Mouse (Mus musculus) frontal cortex, adult (tissue): ENCODE results near the gene Thg1l.

Source experiments
- ATAC-seq: cut with Nextera tagmentation; 2 replicates; pipeline ENCODE4 v1.9.2; 2017; ENCODE audit warnings: mild to moderate bottlenecking, moderate library complexity, mixed read lengths; ENCODE audit not compliant: low TSS enrichment

Gene Thg1l

DNA sequence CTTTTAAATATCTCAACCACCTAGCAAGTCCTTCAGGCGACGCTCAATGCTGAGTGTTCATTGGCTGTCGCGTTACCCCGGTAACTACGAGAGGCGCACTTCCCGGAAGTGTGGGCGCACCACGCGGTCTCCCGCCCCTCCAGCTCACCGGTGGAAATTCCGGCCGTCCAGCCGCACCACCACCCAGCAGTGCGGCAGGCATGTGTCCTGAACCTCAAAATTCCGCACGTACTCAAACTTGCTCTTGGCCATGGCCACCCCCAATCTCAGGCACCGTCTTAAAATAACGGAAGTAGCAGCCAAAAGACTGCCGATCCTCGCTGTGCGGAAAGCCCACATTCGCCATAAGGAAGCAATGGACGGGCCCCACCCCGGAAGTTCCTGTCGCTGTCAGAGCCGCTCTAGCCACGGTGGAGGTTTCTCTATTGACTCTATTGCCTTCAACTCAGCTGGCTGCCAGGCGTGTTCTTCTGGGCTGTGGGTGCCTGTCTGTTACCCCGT lies at the start of gene Thg1l:
Gene Thg1l (minus strand): TSS at position 368 of the 501 bp plus-strand sequence.
- ATAC-seq: peak; percentile 99

DNA sequence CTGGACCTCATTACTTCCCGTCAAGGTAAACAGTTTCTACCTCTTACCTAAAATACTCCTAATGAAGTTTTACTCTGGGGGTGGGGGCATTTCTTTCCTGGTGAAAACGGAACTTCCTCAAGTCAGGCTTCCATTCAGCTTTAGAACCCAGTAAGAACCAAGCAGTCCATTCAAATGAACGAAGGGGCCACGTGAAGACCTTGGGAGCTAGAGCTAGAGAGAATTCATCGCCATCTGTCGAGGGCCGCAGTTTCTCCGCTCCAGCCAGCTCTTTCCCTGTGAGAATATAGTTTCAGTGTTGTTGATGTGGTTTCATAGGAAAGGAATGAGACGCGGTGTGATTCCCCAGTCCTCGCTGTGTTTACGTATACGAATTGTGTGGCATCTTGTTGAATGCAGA lies 36.8 kb upstream of the Thg1l start:
- peak; percentile 52; the same call in 1 of the 2 replicates for ATAC-seq

DNA sequence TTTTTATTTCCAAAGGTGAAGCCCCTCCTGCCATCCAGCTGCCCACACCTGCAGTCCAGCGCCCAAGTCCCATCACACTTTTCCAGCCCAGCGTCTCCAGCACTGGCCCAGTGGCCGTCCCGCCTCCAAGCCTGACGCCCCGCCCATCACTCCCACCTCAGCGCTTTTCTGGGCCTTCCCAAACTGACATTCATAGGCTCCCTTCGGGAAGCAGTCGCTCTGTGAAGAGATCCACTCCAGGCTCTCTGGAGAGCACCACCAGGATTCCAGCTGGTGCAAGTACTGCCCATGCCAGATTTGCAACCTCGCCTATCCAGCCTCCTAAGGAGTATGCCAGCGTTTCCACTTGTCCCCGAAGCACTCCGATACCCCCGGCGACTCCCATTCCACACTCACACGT lies 36.3 kb upstream of the Thg1l start:
- peak; percentile 91 for ATAC-seq

DNA sequence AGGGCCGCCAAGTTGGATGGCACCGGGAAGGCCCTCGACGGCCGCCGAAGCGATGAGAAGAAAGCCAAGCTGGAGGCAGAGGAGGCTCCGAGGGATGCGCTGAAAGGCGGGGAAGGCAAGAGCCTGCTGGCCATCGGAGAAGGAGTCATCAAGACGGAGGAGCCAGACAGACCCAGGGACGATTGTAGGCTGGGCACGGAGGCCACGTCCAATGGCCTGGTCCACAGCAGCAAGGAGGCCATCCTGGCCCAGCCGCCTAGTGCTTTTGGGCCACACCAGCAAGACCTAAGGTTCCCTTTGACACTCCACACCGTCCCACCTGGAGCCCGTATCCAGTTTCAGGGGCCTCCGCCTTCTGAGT lies 25.6 kb upstream of the Thg1l start:
- ATAC-seq: no peak

DNA sequence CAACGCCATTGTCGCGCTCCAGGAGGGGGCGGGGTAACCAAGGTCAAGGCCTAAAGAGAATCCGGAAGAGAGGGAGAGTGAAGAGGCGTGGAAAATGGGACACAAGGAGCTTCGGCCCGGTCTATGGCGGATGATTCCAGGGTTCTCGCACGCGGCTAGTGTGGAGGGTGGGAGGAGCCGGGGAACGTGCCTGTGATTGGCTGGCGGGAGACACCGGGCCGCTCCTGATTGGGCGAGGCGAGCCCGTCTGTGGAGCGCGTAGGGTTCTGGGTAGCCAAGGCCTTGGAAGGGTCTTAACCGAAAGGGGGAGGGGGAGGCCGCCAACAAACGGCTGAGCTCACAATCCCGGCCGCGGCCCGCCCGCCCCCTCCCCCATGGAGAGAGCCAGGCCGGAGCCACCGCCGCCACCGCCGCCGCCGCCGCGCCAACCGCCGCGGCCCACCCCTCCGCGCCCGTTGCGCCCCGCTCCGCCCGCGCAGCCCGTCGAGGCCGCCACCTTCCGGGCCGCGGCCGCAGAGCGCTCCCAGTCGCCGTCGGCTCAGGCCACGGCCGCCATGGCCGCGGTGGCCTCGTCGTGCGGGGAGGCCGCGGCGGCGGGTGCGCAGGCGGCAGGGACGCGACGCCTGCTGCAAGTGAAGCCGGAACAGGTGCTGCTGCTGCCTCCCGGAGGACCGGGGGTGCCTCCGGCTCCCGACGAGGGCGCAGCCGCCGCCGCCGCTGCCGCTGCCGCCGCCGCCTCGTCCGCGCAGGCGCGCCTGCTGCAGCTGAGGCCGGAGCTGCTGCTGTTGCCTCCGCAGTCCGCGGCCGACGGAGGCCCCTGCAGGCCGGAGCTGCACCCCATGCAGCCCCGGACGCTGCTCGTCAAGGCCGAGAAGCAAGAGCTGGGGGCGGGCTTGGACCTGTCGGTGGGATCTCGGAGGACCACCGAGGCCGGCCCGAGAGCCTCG lies 24.9 kb upstream of the Thg1l start, which contains the start of gene Sox30:
Gene Sox30 (plus strand): TSS at position 365 of the 947 bp plus-strand sequence.
- ATAC-seq: peak; percentile 67

DNA sequence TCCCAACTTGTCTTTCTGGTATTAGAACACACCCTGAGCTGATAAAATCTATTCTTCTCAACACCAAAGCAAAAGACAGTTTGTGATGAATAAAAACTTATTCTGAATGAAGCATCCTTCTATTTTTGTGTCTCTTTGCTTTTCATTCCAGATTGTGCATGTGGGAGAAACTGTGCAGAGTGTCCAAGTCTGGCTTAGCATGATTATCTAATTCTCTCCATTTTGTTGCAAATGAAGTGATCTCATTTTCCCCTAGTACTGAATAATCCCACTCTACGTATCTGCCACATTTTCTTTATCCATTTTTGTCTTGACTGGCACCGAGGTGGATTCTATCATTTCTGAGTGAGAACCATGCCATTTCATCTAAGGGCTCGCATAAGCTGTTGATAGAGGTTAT lies 20.8 kb upstream of the Thg1l start:
- peak; percentile 88 for ATAC-seq

DNA sequence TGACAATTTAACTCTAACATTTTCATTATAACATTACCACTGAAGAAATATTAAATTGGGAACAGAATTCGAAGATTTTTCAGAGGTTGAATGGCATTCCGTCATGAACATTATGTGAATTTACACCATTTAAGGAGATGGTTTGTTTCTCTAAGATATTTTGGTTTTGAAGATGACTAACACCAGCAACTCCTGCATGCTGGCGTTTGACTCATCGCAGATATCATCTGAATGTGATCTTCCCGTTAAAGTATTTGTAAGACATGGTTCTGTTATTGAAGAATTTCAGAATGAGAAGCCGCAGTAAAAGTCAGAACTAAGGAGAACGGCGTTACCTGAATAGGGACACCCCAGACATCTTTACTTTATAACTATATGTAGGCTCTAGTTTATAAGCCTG lies 19.2 kb upstream of the Thg1l start:
- ATAC-seq: peak; percentile 79

DNA sequence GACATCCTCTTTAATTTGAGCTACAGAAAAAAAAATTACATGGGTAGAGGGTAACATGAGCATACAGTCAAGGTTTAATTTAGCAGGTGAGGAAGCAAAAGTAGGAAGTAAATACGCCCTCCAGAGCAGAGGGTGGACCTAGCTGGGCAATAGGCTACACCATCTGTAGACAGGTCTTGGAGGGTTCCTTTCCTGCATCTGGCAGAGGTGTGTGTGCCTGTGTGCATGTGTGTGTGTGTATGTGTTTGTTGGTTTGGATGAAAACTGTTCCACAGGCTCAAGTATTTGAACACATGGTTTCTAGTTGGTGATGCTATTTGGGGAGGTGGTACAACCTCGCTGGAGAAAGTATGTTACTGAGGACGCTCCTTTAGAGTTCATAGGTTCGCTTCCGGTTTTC lies 18.3 kb upstream of the Thg1l start:
- ATAC-seq: no peak

DNA sequence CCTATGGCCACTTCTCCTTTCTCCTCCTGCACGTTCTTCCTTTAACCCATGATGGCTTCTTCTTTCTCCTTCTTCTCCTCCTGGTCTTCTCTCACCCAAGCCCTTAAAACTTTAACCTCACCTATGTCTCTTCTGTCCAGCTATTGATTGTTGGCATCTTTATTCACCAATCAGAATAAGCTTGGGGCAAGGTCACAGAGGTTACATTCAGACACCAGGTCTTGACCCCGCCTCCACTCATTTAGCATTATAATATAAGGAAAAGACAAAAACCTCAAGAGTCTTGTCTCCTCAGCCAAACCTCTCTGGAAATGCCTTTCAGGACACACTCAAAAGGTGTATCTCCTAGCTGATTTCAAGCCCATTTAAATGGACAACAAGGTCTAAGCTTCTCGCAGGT lies 13.2 kb upstream of the Thg1l start:
- no peak for ATAC-seq

DNA sequence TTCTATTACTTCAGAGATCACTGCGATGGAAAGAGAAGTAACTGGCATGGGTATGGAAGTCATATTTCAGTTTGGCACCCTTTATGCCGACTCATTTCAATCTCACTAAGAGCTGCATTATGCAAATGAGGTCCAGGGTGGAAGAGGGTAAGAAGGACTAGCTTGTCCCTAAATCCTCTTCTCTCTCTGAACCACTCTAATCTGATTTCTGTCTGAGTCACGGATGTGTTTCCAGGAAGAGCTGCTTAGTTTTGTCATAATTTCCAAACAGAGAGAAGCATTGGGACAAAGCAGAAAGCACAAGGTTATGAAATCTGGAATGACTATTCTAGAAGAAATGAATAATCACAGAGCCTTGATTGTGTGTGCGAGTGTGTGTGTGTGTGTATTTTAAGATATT lies 11.6 kb upstream of the Thg1l start:
- peak; percentile 74 for ATAC-seq

DNA sequence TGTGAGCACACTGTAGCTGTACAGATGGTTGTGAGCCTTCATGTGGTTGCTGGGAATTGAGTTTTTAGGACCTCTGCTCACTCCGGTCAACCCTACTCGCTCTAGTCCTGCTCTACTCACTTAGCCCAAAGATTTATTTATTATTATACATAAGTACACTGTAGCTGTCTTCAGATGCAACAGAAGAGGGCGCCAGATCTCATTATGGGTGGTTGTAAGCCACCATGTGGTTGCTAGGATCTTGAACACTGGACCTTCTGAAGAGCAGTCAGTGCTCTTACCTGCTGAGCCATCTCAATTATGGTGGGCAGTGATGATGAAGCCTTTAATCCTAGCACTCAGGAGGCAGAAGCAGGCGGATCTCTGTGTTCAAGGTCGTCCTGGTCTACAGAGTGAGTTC lies 4.7 kb upstream of the Thg1l start:
- no peak for ATAC-seq

DNA sequence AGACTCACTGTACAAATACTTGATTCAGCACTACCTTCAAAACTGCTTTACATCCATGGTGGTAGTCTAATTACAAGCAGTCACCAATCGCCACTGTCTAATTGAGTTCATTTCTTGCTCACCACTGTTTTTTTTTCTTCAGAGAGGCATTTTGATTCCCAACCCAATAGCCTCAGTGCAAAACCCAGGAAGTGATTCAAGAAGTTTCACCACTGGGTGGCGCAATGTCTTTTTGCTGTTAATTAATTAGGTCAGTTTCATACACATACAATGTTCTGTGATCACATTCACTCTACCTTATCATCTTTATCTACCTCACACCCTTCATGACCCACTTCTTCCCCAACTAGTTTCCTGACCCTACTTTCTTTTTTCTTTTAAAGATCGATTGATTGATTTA lies 4.3 kb upstream of the Thg1l start:
- no peak for ATAC-seq

DNA sequence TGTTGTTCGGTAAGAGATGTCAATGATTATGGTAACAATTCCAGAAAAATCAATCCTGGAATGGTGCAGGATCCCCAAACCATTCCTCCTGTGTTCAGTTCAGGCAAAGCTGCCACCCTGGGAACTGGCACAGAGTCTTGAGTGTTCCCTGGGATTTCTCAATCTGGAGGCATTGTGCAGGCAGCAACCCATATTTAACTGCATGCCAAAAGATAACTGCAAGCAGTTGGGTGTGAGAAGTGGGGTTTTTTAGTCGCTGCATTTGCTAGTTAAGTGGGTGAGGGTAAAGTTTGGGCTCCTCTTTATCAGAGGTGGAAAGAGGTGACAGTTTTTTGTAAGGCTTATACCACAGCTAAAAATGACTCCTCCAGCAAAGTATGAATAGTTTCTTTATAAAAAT lies 7.8 kb downstream of the Thg1l start:
- ATAC-seq: peak; percentile 62

DNA sequence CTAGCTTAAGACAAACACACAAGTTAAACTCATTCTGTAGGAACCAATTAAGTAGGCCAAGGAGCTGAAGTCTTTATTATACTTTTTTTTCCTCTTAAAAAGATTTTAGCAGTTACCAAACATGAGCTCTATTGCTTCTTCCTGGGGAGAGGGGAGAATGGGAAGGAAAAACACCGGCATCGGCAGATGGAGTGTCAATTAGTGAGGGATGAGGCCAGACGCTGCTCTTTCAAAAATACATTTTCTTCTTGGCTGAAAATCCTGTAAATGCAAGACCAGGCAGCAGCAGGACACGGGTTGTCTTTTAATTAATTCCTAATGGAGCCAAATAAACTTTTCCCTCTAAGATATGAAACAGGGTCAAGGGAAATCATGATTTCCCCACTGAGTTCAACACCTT lies 8.5 kb downstream of the Thg1l start:
- no peak for ATAC-seq

DNA sequence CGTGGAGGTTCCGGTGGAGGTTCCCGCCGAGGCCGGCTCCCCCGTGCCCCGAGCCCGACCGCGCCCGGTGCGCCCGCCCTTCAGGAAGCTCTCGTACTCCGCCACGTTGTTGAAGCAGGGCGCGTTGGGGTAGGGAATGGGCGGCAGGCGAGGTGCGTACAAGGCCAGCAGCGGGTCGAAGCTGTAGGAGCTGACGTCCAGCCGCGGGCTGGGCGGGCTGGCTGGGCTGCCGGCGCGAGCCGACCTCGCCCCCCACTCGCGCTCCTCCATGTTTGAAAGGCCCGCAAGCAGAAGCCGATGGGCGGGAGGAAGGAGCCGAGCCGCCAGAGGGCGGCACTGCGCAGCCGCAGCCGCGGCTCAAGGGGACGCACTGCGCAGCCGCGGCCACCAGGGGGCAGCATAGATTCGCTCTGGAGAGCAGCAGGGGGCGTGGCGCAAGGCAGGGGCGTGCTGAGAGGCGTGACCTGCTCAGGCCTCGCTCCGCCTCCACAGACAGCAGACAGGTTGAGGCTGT lies 10.6 kb downstream of the Thg1l start, which contains the start of gene Lsm11:
Gene Lsm11 (minus strand): TSS at position 293 of the 514 bp plus-strand sequence.
- peak; percentile 64 for ATAC-seq

DNA sequence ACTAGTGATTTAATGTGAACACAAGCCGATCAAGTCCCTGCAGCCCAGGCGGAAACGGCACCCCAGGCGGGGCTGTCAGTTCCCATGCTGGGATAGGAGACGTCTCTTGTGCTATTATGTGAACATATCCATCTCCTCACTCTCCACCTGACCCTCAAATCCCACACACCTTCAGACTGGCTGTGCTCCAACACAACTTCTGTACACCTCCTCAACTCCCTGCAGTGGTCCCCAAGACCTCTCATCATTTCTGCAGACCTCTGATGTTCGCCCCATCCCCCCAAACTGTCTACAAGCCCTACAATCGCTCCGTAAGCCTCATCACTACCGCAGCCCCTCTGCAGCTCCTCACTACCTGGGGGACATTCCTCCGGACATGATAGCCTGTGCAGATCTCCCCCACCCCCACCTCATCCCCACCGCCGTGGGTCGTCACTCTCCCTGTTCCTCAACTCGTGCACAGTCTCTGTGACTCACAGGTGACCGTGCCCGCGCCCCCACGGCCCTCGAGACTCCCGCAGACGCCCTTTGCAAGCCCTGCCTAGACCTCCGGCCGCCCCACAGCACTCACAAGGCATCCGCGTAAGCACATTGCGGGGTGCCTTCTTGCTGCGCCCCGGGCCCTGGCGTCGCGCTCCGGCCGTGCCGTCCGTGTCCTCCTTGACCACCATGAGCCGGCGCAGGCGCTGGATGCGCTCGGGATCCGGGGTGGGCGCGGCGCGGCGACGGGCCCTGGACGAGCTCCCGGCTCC lies 11.2 kb downstream of the Thg1l start:
- ATAC-seq: peak; percentile 2

DNA sequence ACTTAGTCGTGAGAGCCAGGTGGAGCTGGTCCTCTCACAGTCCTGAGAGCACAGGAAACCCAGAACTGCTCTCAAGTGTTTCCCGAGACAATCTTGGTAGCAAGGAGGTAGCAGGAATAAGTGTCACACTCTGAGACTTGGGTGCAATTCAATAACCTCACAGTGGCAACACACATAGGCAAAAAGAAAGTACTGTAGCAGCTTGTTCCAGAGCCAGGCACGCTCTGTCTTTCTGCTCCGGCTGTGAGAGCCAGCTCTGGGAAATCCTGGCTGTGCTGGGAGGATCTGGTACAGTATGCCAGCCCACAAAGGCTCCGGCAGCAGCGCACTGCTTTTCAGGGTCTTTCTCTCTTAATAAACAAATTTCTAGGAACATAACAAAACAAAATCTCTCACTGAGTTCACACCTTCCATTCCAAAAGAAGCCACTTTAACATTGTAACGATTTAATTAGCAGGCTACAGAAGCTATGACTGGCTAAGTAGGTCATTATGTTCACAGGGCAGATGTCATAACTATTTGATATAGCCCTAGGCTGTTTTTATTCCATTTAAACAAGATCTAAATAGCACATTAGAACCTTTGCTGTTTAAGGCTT lies 12.1 kb downstream of the Thg1l start:
- peak; percentile 71 for ATAC-seq

DNA sequence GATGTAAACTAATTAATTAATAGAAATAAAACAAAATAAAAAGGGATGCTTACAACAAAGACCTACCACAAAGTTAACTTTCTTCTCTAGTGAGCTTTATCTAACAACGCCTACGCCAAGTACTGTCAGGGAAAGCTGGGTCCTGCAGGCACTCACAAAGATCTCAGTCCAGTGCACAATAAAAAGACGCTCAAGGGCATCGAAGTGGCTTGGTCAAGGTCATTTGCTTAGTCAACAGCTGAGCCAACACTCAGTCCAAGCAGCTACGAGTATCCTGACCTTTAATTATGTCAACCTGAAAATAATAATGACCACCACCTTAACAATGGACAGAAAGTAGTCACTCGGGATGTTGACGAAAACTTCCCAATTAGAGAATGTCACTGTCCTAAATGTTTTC lies 13.0 kb downstream of the Thg1l start:
- no peak for ATAC-seq

DNA sequence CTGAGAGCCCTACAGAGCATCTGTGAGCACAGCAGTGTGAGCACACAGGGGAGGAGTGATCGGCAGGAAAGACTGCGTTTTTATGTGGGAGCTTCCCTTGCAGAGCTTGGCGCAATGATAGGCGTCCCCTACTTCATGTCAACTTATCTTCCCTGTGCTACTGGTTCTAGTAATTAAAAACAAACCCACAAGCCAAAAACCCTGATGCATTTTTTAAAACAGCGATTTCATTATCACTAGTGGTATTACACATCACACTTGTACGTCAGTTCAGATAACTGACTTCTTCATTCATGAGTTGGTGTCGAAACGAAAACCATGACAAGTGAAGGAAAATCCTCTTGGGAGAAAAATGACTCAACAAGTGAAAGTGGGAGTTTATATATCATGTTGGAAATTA lies 16.4 kb downstream of the Thg1l start:
- peak; percentile 36; the same call in 1 of the 2 replicates for ATAC-seq

DNA sequence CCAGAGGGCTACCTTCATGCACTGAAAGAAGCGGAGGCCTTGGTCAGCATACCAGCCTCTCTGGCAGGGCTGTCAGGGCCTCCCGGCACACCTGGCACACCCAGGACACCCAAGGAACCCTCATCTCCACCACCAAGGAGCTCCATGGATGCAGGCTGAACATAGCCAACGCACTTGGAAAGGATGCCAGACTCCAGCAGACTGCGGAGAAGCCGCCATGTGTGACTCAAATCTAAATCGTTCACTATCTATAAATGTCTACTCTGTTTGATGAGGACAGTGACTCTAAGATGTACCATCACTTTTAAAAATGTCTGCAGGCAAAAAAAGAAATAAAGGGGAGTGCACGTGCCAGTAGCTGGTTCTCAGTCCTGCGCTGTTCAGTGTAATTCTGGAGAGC lies 17.8 kb downstream of the Thg1l start:
- peak; percentile 88 for ATAC-seq

DNA sequence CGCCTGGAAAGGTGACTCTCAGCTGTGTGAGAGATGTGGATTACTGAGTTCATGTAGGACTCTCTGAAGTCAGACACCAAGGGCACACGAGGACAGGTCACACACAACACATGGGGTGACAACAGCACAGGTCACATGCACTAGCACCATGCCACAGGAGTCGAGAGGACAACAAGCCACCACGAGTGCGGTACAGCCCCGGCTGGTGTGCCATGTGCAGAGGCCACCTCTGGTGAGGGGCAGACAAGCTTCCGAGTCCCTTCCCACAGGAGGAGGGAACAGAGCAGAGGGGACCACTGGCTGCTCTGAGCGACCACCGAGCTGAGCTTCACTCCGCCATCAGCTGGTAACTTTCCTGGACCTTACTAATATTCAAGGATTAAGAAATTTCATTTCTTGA lies 22.5 kb downstream of the Thg1l start:
- ATAC-seq: no peak

DNA sequence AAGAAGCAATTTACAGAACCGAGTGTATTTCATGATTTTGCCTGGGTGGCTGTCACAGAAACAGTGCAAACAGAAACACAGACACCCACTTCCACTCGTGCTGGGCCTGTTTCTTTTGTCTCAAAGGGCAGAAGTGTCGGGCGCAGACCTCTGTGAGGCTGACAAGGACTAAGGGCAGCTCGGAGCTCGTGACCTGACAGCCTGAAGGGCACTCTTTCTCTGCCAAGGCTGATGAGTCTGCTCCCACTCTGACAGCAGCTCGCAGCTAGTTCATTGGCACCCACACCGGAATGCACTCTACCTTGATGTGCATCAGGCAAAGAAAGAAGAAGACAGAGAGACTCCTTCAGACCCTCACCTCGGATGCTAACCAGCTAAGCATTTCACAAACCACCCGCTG lies 25.8 kb downstream of the Thg1l start:
- ATAC-seq: no peak
